Mouse (Mus musculus): ENCODE measurements around the gene Moxd2.

The Moxd2 gene

GRCm38 (mm10) chr6:40887394-40887793 lies at the start of gene Moxd2:
Moxd2 (minus strand) TSS chr6:40887494.
- no peak for DNase-seq

GRCm38 (mm10) chr6:40919954-40920353 lies 32.7 kb upstream of the Moxd2 start:
- DNase-seq = no peak

GRCm38 (mm10) chr6:40900287-40900686 lies 13.0 kb upstream of the Moxd2 start, which contains the start of gene Prss58:
Prss58 (minus strand) TSS chr6:40900387.
- no peak for DNase-seq

- DNase-seq = no peak
Measured at GRCm38 (mm10) chr6:40894716-40895115, 7.4 kb upstream of the Moxd2 start.

- DNase-seq = peak; percentile 18
Measured at GRCm38 (mm10) chr6:40893577-40893976, 6.3 kb upstream of the Moxd2 start.

- DNase-seq = no peak
Measured at GRCm38 (mm10) chr6:40891754-40892153, 4.5 kb upstream of the Moxd2 start.

- no peak for DNase-seq
Measured at GRCm38 (mm10) chr6:40890973-40891372, 3.7 kb upstream of the Moxd2 start.

- no peak for DNase-seq
Measured at GRCm38 (mm10) chr6:40845283-40845682, 42.0 kb downstream of the Moxd2 start.

Measured in kidney, adult 18-20 months (tissue).